Mouse (Mus musculus) frontal cortex, adult (tissue): ENCODE data around the gene Nfic.
A peak's percentile ranks its signal among the peaks of the same experiment; 100 is the strongest.

Source experiments
- ATAC-seq: cut with Nextera tagmentation; 2 replicates; pipeline ENCODE4 v1.9.2; 2017; ENCODE audit warnings: mild to moderate bottlenecking, moderate library complexity, mixed read lengths; ENCODE audit not compliant: low TSS enrichment

Nfic gene

GRCm38 (mm10) chr10:81455181-81455895 is at the start of gene Nfic:
Gene Nfic (minus strand): TSS chr10:81455635.
- no peak for ATAC-seq

GRCm38 (mm10) chr10:81502658-81503057 is 47.2 kb upstream of the Nfic start:
- ATAC-seq, result peak; percentile 80

GRCm38 (mm10) chr10:81501863-81502262 is 46.4 kb upstream of the Nfic start:
- no peak for ATAC-seq

GRCm38 (mm10) chr10:81500032-81500431 is 44.6 kb upstream of the Nfic start, which contains the start of gene S1pr4:
Gene S1pr4 (minus strand): TSS chr10:81500132.
- ATAC-seq, result no peak

- ATAC-seq, result no peak
These were observed 43.9 kb upstream of the Nfic start for GRCm38 (mm10) chr10:81499250-81499901.

GRCm38 (mm10) chr10:81498316-81499249 is 43.1 kb upstream of the Nfic start:
- ATAC-seq, result no peak

- no peak for ATAC-seq
These were observed 42.2 kb upstream of the Nfic start for GRCm38 (mm10) chr10:81497401-81498270.

GRCm38 (mm10) chr10:81496969-81497368 is 41.5 kb upstream of the Nfic start:
- ATAC-seq, result no peak

- peak; percentile 92 for ATAC-seq
These were observed 40.9 kb upstream of the Nfic start, which contains the start of gene Ncln for GRCm38 (mm10) chr10:81496264-81496901. Gene Ncln (minus strand): TSS chr10:81496392.

- peak; percentile 5; the same call in 1 of the 2 replicates for ATAC-seq
These were observed 40.3 kb upstream of the Nfic start for GRCm38 (mm10) chr10:81495616-81496263.

- no peak for ATAC-seq
These were observed 39.7 kb upstream of the Nfic start for GRCm38 (mm10) chr10:81495151-81495550.

- no peak for ATAC-seq
These were observed 39.0 kb upstream of the Nfic start for GRCm38 (mm10) chr10:81494260-81495041.

GRCm38 (mm10) chr10:81493601-81494220 is 38.3 kb upstream of the Nfic start:
- no peak for ATAC-seq

- ATAC-seq, result no peak
These were observed 37.3 kb upstream of the Nfic start for GRCm38 (mm10) chr10:81492606-81493240.

- no peak for ATAC-seq
These were observed 35.6 kb upstream of the Nfic start for GRCm38 (mm10) chr10:81491018-81491417.

- ATAC-seq, result no peak
These were observed 34.5 kb upstream of the Nfic start for GRCm38 (mm10) chr10:81489941-81490340.

GRCm38 (mm10) chr10:81488081-81488480 is 32.6 kb upstream of the Nfic start:
- no peak for ATAC-seq

GRCm38 (mm10) chr10:81486496-81486895 is 31.1 kb upstream of the Nfic start:
- no peak for ATAC-seq
